Mouse (Mus musculus) lung, postnatal 0 days (tissue): ENCODE data around the gene Olfr541.

Experiments
- CTCF ChIP-seq: IDR thresholded peaks from 2 replicates; pipeline ENCODE4 v1.5.1; 2016; ENCODE audit warnings: antibody characterized with exemption, mild to moderate bottlenecking
- EP300 ChIP-seq: IDR thresholded peaks from 2 replicates; pipeline ENCODE4 v1.6.1; 2016; ENCODE audit warnings: antibody characterized with exemption, mild to moderate bottlenecking, control low read depth

- TF ChIP-seq EP300 (no peak), CTCF (no peak)
These were observed 10.6 kb downstream of the Olfr541 start for GRCm38 (mm10) chr7:140707536-140708284.
